Mouse (Mus musculus): ENCODE results near the gene Pdcd11.

Pdcd11 gene

DNA sequence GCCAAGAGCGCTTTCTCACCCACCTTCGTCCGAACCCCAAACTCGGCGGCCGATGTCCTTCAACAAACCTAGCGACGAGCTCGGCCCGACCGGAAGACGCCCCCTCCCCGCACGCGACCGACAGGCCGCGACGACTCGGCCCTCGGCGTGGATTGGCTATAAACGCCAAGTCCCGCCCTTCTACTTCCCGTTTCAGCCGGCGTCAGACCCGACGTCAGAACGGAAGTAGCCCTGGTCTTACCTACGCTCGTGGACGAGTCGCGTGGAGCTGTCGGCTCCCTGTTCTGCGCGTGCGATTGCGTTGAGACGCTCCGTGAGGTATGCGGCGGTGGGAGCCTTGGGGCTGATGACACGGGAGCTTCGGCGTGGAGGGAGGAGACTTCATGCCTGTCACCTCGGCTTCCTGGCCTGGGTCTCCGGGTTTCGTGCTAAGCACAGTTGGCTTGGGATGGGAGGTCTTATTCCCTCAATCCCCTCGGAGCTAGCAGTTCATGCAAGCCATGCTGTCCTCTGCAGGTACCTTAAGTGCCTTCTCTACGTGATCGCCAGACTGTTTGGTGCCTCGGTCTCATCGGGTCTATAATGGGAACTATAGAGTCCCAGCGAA is at the start of gene Pdcd11, which contains the start of gene Usmg5:
Pdcd11 (plus strand) TSS at position 219 of the 607 bp plus-strand sequence.
Usmg5 (minus strand) TSS at position 98 of the 607 bp plus-strand sequence.
- DNase-seq (ENCODE audit: low read depth, low spot score): peak; percentile 92

DNA sequence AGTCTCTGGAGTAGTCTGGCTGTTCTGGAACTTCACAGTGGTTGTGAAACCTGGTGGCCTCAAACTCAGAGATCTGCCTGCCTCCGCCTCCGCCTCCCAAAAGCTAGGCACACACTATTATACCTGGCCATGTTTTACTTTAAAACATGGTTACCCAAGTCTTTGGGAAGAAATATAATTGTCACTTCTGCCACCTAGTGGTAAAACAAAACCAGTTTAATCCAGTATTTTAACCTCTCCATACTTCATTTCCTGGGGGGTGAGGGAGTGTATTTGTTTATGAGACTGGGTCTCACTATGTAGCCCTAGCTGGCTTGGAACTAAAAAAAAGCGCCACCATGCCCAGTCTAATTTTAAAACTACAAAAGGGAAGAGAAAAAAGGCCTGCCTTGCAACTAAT is 47.0 kb upstream of the Pdcd11 start:
- DNase-seq (ENCODE audit: low read depth, low spot score): no peak

DNA sequence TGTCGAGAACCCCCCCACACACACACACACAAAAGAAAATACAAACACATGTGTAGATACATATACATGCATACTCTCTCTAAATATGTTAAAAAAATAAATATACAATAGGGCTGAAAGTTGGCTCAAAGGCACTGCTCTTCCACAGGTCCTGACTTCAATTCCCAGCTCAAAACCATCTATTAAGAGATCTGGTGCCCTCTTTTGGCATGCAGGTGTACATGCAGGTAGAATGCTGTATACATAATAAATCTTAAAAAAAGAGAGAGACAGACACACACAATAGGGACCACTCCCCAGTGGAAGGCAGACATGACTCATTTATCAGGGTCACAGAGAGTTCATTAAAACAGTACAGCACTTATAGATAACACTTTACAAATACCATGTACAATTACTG is 44.2 kb upstream of the Pdcd11 start:
- no peak for DNase-seq (ENCODE audit: low read depth, low spot score)

DNA sequence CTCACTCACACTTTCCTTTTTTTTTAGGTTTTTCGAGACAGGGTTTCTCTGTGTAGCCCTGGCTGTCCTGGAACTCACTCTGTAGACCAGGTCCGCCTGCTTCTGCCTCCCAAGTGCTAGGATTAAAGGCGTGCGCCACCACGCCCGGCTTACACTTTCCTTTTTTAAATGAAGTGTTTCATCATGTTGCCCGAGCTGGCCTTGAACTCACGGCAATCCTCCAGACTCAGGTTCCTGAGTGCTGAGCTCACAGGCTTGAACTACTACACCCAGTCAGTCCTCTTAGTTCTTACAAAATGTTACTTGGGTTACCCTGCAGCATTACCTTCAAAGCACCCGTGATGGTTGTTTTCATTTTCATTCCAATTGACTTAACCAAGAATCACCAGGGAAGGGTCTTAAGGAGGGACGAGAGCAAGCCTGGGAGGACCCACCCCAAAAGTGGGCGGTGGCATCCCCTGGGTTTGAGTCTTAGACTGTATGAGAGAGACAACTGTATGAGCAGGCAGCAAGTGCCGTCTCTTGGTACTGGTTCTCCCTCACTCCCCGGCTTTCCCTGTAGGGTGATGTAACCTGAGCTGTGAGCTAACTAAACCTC is 43.2 kb upstream of the Pdcd11 start:
- no peak for DNase-seq (ENCODE audit: low read depth, low spot score)

DNA sequence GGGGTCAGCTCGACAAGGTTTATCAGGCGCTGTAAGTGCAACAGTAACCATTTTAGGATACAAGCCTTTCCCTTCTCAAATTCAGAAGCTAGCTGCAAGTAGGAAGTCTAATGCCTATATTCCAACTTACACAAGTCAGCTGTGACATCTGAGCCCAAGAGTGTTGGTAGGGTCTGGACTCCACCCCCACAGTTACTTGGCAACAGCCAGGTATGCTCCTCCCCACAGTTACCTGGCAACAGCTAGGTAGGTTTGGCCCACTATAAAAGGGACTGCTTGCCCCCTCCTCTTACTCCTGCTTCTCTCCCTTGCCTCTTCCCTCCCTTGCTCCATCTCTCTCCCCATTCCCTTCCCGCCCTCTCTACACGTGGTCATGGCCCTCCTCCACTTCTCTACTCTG is 41.5 kb upstream of the Pdcd11 start:
- DNase-seq (ENCODE audit: low read depth, low spot score): no peak

DNA sequence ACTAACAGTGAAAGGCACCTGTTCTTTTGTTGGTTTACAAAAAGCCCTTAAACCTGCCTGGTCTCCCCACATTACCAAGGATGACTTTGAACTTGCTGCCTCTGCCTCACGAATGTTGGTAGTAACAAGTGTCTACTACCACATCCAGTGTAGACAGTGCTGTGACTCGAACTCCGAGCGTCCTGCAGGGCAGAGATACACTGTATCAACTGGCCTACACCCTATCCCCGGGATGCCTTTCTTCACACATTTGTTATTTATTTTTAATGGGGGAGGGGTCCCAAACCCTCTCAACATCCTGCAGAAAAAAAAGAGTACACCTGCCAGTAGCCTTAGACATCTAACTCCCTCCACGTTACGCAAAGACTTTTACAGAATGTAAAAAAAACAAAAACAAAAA is 40.7 kb upstream of the Pdcd11 start:
- no peak for DNase-seq (ENCODE audit: low read depth, low spot score)

DNA sequence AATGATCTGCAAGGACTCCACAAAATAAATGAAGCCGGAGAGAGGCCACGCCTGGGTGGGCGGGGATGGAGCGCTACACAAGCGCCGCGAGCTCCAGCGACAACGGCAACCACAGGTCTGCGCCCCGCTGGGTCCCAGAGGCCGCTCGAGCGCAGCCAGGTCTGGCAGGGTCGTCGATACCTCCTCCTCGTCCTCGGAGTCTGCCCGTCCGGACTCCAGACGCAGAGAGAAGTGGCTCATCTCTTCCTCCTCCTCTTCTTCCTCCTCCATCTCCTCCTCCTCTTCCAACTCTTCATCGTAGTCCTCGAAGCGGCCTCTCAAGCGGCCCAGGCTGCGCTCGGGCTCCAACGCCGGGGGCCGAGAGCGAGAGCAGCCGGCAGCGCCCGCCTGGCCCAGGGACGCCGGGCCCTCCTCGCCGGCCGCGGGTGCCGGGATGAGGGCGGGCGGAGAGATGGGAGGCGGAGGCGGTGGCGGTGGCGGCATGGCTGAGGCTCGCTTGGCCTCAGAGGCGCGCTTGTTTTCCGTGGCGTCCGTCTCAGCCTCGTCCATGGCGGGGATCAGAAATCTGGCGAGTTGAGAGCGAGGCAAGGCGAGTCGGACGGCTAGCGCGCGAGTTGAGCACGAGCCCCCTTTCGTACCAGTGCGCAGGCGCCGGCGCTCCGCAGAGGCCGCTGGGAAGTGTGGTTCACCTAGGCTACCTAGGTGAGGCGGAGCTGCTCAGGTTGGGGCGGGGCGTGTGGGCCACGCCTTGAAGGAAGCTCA is 40.1 kb upstream of the Pdcd11 start, which contains the start of gene Pcgf6:
Pcgf6 (minus strand) TSS at position 636 of the 762 bp plus-strand sequence.
- peak; percentile 78 for DNase-seq (ENCODE audit: low read depth, low spot score)

DNA sequence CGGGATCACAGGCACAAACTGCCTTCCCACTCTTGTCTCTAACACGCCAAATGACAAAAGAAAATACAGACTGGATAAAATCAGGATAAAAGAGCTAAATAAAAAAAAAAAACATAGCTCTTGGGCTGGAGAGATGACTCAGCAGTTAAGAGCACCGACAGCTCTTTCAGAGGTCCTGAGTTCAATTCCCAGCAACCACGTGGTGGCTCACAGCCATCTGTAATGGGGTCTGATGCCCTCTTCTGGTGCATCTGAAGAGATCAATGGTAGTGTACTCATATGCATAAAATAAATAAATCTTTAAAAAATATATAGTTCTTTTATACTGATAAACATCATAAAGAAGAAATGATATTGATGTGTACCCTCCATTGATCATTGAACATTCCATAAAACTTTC is 37.6 kb upstream of the Pdcd11 start:
- DNase-seq (ENCODE audit: low read depth, low spot score): no peak

DNA sequence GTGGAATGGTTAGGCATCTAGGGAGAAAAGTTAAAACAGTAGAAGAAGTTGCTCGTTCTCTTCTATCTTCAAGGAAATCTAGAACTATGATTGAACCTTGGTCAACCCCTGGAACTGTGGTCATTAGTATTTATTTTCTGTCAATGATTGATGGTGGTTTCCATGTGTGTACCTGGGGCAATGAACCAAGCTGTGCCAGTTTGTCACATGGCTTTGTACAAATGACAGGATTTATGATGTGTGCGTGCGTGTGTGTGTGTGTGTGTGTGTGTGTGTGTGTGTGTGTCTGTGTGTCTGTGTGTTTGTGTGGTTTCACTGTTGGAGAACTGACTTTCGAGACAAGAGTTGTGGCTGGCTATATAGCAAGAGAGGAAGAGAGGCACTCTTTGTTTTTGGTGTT is 37.1 kb upstream of the Pdcd11 start:
- no peak for DNase-seq (ENCODE audit: low read depth, low spot score)

DNA sequence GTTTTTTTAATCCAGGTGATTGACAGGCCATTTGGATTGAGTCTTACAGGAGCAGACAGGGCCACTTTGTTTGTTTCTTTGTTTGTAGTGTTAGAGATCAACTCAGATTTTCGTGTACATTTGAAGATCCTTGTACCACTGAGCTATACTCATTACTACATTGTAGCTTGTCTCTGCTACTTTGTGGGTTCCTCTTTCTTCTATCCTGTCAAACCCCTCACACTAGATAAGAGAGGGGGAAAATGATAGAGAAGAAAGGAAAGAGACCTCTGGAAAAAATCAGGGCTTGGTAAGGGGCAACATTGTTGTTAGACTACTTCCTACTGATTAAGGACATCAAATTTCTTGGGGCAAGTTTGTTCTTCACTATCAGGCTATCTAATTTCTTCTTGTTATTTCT is 32.9 kb upstream of the Pdcd11 start:
- DNase-seq (ENCODE audit: low read depth, low spot score): no peak

DNA sequence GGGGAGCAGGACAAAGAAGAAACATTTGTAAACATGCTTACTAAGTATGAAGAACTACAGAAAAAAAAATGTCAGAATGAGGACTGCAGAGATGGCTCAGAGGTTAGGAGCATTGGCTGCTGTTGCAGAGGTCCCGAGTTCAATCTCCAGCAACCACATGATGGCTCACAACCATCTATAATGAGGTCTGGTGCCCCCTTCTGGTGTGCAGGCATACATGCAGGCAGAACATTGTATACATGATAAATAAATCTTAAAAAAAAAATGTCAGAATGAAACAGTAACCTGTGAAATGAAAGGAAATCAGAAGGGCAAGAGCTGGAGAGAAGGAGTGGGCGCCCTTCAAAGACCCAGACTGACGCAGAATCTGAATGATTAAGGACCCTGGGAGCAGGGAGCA is 24.7 kb upstream of the Pdcd11 start:
- no peak for DNase-seq (ENCODE audit: low read depth, low spot score)

DNA sequence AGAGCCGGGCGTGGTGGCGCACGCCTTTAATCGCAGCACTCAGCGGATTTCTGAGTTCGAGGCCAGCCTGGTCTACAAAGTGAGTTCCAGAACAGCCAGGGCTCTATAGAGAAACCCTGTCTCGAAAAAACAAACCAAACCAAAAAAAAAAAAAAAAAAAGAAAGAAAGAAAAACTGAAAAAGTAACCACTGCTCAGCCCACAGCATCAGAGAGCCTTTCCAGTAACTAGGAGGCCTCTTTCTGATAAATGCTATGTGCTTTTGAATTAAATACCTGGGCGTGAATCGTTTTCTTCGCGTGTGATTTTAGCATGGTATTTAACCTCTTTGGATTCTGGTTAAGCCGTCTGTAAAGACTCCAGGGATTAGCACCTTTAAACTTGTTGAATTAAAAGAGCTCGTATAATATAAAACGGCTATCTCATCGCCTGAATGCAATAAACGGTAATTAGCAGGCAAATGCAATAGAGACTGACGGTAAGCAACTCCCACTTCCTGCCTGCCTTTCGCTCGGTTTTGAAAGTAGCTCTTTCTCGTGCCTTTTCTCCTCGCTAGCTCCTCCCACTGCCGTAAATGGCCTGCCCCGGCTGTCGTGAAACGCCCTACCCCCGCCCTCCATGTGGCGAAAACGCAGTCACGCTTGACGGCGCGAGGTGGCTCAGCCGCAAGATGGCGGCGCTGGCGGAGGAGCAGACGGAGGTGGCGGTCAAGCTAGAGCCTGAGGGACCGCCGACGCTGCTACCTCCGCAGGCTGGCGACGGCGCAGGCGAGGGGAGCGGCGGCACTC is 23.3 kb upstream of the Pdcd11 start, which contains the start of gene Taf5:
Taf5 (plus strand) TSS at position 651 of the 787 bp plus-strand sequence.
- DNase-seq (ENCODE audit: low read depth, low spot score): peak; percentile 96

DNA sequence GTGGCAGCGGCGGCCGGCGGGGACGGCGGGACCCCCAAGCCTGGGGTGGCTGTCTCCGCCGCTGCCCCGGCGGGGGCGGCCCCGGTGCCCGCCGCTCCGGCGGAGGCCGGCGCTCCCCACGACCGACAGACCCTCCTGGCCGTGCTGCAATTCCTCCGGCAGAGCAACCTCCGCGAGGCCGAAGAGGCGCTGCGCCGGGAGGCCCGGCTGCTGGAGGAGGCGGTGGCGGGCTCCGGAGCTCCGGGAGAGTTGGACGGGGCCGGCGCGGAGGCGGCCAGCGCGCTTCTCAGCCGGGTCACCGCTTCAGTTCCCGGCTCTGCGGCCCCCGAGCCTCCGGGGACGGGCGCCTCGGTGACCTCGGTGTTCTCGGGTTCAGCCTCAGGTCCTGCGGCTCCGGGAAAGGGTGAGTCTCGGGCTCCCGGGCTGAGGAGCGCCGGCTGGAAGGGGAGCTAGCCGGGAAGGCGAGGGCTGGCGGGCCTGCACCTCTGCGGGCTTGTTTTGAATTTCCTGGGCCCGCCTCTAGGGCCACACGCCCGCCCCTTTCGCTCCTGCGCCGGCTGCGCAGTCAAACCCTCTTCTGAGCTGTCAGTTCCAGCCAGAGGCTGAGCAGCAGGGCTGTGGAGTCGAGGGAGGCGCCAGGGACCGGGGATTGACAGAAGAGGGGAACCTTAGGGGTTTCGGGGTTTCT is 22.5 kb upstream of the Pdcd11 start:
- peak; percentile 66 for DNase-seq (ENCODE audit: low read depth, low spot score)

DNA sequence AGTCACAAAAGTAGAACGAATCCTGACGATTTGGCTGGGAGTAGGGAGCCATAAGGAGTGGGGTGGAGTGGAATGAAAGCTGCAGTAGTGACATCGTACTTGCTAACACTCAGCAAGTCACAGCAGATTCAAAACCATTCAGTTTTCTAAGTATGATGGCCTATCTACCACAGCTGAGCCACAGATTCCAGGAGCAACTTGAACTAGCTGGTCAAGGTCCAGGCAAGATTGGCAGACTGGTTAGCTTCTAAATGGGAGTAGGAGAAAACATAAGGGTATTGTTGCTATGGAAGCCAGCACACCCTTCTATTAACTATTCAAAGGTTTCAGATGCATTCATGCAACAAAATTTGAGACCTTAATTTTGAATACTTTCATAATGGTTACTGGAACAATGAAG is 2.3 kb upstream of the Pdcd11 start:
- no peak for DNase-seq (ENCODE audit: low read depth, low spot score)

DNA sequence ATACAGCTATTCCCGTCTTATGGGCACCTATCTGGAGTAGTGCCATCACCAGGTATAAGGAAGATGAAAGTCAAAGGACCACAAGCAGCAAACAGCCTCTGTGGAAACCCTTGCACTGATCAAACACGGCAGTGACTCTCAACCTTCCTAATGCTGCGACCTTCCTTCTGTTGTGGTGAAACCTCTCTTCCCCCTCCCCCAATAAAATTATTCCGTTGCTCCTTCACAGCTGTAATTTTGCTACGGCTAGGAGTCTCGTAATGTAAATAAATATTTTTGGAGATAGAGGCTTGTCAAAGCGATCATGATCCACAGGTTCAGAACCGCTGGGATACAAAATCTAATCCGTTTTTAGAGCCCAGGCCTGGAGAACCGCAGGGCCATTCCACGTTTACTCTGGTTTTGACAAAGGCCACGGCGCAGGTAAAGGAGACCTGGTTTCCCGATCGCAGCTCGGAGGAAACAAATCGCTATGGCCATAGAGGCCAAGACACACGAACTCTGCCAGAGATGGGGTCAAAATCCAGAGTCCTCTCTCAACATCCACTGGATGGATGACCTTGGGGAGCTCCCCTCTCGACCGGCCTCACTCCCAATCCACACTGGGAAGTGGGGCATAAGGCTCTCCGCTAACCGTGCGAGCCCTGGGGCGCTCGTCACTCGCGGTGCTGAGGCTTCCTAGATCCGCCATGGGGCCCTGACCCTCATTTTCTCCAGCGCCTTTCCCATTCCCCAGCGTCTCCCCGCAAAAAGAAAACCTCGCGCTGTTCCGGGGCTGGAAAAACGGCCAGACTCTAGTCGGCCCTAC is 646 bp upstream of the Pdcd11 start:
- no peak for DNase-seq (ENCODE audit: low read depth, low spot score)

DNA sequence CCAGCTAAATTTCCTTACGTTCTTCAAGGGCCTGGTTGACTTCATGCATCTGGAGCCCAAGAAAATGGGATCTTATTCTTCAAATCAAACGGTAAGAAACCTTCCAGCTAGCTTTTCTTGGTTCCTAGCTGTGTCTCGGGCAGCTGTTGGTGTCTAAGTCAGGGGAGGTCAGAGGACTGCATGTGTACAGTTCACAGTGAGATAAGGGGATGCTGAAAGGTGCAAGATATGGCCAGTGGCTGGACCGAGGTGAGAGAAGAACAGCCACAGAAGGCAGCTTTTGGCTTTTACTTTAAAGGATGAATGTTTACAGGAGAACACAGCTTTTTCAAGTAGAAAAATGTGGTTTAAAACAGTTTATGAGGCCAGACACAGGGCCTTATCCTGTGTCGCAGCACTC is 10.5 kb downstream of the Pdcd11 start:
- DNase-seq (ENCODE audit: low read depth, low spot score): no peak

DNA sequence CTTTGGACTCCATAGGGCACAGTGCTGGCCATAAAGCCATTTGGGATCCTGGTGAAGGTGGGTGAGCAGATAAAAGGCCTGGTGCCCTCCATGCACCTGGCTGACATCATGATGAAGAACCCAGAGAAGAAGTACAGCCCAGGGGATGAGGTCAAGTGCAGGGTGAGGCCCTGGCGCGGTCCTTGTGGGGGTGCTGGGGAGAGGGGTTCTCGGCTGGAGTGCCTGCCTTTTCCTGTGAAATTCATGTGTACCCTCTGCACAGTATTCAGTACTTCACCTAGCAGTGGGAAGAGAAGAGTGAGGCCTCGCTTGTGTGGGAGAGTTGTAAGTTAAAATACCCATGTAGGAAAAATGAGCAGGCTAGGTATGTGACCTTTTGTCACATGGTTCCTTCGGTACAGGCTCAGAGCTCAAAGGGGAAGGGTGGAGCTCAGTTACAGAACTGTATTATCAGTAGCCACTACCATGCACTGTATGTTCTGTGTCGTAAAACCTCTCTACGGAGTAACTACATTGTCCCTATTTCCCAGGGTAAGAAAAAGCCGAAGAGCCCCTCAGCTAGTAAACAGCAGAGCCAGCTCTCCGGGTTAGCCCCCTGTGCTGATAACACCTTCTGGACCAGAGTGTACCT is 14.2 kb downstream of the Pdcd11 start:
- no peak for DNase-seq (ENCODE audit: low read depth, low spot score)

DNA sequence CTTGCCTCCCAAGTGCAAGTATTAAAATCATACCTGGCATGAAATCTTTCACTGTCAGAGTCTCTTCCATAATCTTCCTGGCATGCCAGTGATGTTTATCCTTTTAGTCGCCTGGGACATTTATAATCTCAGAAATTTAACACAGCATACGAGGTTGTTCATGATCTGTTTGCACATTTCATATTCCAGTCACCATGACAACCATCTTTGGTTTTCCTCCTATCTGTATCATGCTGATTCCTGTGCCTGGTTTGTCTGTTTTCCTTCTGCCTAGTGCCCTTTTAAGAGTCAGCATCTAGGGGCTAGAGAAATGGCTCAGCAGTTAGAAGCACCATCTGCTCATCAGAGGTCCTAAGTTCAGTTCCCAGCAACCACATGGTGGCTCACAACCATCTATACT is 28.1 kb downstream of the Pdcd11 start:
- DNase-seq (ENCODE audit: low read depth, low spot score): no peak

DNA sequence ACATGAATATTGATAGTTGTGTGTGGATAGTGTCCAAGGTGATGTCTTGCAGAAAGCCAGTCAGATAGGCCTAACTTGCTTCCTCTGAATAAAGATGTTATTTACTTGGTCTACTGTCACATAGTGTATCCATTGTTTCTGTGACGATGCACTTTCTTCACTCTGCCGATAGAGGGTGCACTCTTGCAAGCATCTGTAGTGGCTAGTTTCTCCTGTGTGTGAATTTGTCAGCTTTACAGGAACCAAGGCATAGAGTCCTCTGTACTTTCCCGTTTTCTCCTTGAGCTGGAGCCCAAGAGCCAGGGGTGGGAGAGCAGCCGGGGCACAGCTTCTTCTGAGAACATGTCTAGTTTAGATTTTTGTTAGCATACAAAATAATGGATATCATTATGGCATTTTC is 30.5 kb downstream of the Pdcd11 start:
- DNase-seq (ENCODE audit: low read depth, low spot score): no peak

DNA sequence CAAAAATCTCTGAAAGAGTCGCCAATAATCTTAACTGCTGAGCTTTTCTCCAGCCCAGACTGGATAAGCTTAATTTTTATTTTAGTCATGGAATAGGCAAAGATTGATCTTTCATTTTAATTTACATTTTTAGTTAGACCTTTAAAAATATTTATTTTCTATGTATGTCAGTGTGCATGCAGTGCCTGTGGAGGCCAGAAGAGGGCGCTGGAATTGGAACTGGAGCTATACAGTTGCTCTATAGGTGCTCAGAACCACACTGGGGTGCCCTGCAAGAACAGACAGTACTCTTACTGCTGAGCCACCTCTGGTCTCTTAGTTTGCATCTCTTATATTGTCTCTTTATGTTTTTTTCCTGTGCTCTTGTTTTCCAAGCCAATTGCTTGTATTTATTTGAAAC is 32.2 kb downstream of the Pdcd11 start:
- DNase-seq (ENCODE audit: low read depth, low spot score): no peak

Measured in embryo, embryonic 11.5 days (tissue).